Mouse (Mus musculus): ENCODE results near the gene Pdk1.

- no peak for TF ChIP-seq CTCF (IDR thresholded peaks at IDR 0.05; ENCODE audit: low read depth)
- TF ChIP-seq EP300 (IDR thresholded peaks at IDR 0.05; ENCODE audit: low read depth): no peak
Observed at GRCm38 (mm10) chr2:71837261-71837660, 35.8 kb upstream of the Pdk1 start.

Measured in liver, postnatal 0 days (tissue).